Mouse (Mus musculus): ENCODE measurements around the gene Ccar1.
"Not testable (repeated sequence)": the region's sequence is repeated elsewhere in the genome, so short reads cannot be mapped to it uniquely, and the experiment has no call there.

Gene Ccar1

GRCm38 (mm10) chr10:62725771-62726687 is 66.1 kb downstream of the Ccar1 start, which contains the start of gene Stox1:
TSS of gene Stox1 (minus strand) at chr10:62726128.
- DNase-seq (ENCODE audit: low read depth, low spot score), result peak; percentile 68

GRCm38 (mm10) chr10:62724936-62725335 is 67.2 kb downstream of the Ccar1 start:
- DNase-seq (ENCODE audit: low read depth, low spot score), result no peak

- no peak for DNase-seq (ENCODE audit: low read depth, low spot score)
These were observed 69.4 kb downstream of the Ccar1 start for GRCm38 (mm10) chr10:62722701-62723100.

GRCm38 (mm10) chr10:62720574-62720973 is 71.5 kb downstream of the Ccar1 start:
- DNase-seq (ENCODE audit: low read depth, low spot score), result not testable (repeated sequence)

GRCm38 (mm10) chr10:62713457-62713856 is 78.6 kb downstream of the Ccar1 start:
- DNase-seq (ENCODE audit: low read depth, low spot score), result no peak

GRCm38 (mm10) chr10:62703579-62703978 is 88.5 kb downstream of the Ccar1 start:
- no peak for DNase-seq (ENCODE audit: low read depth, low spot score)

DNA sequence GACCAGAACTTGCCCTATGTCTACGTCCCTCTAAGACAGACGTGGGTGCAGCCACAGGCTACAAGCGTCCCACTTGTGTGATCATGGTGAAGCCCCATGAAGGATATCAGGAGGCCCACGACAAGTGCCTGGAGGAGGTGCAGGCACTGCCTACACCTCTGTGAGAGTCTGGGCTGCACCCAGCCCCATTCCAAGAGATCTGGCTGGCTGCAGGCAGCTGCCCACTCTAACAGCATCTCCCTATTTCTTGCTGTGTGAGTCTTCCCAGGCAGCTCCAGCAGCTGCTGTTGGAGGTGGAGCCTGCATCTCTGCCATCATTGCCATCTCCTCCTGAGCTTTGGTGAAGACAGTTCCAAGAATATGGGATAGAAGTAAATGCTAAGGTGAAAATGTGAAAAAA is 89.7 kb downstream of the Ccar1 start:
- DNase-seq (ENCODE audit: low read depth, low spot score), result no peak

Measured in CD4-positive helper T cell, adult 2 months (primary cell).